Mouse (Mus musculus): ENCODE measurements around the gene Jakmip3.

- no peak for TF ChIP-seq CTCF (IDR thresholded peaks at IDR 0.05; ENCODE audit: control insufficient read depth, insufficient read depth, insufficient read length)
- TF ChIP-seq USF1 (IDR thresholded peaks at IDR 0.05; ENCODE audit: low read depth) = no peak
- no peak for TF ChIP-seq CEBPB (IDR thresholded peaks at IDR 0.05; ENCODE audit: low read depth)
- TF ChIP-seq MYOD1 (IDR thresholded peaks at IDR 0.05; ENCODE audit: control insufficient read depth, insufficient read length, low read depth) = no peak
Observed at GRCm38 (mm10) chr7:139020884-139021283, 80.4 kb downstream of the Jakmip3 start.
